Mouse (Mus musculus) lung, embryonic 16.5 days (tissue): Measurements from ENCODE around the gene Tmpo. TPM values are rescaled to one million over a fixed set of nuclear protein-coding genes. Genes with fewer than 3 reads are reported as not detected.

Experiments
- ATAC-seq: fragments of 200-750 bp; cut with Nextera tagmentation; 2 replicates; pipeline ENCODE4 v1.8.0; 2017; ENCODE audit warnings: low read depth, mild to moderate bottlenecking, moderate library complexity
- H3K27ac ChIP-seq: fragments of 300-500 bp; sonication (generic); 2 replicates; pipeline ENCODE4 v1.5.1; 2014; ENCODE audit warnings: mild to moderate bottlenecking, control low read depth, low read length
- H3K27me3 ChIP-seq: fragments of 300-500 bp; sonication (generic); 2 replicates; pipeline ENCODE4 v1.6.1; 2014; ENCODE audit warnings: low read depth, low read length, mixed read lengths; ENCODE audit not compliant: control insufficient read depth, insufficient read depth
- H3K36me3 ChIP-seq: fragments of 300-500 bp; sonication (generic); 2 replicates; pipeline ENCODE4 v1.6.1; 2014; ENCODE audit warnings: low read length; ENCODE audit not compliant: control insufficient read depth, insufficient read depth
- H3K4me1 ChIP-seq: fragments of 300-500 bp; sonication (generic); replicated peaks from 2 replicates; pipeline ENCODE4 v1.6.1; 2014; ENCODE audit warnings: low read length, mixed read lengths; ENCODE audit not compliant: control insufficient read depth, insufficient read depth
- H3K4me2 ChIP-seq: fragments of 300-500 bp; sonication (generic); 2 replicates; pipeline ENCODE4 v1.6.1; 2014; ENCODE audit warnings: low read depth, low read length, control low read depth
- H3K4me3 ChIP-seq: fragments of 300-500 bp; sonication (generic); 2 replicates; pipeline ENCODE4 v1.5.1; 2014; ENCODE audit warnings: mild to moderate bottlenecking, low read length, control low read depth
- H3K9ac ChIP-seq: fragments of 300-500 bp; sonication (generic); 2 replicates; pipeline ENCODE4 v1.6.1; 2014; ENCODE audit warnings: low read length, control low read depth
- H3K9me3 ChIP-seq: fragments of 300-500 bp; sonication (generic); 2 replicates; pipeline ENCODE4 v1.6.1; 2016; ENCODE audit warnings: low read length; ENCODE audit not compliant: control insufficient read depth
- WGBS: fragments of 180-500 bp; shearing (Covaris S2); extraction: QIAGEN DNeasy Blood & Tissue Kit; methylation state at CpG from one replicate; pipeline ENCODE4 v1.1.7; 2014; 5-methylcytosine and 5-hydroxymethylcytosine counted together
- polyA plus RNA-seq: library from polyadenylated mRNA; unstranded; fragments of >200 nt; fragmentation: Nextera tagmentation; extraction: Ambion mirVana; gene quantifications from 2 replicates; pipeline ENCODE4 v1.2.1, GENCODE M21; 2015

Tmpo gene
- polyA plus RNA-seq, 1 experiment from 2014 or later = 220 TPM

DNA sequence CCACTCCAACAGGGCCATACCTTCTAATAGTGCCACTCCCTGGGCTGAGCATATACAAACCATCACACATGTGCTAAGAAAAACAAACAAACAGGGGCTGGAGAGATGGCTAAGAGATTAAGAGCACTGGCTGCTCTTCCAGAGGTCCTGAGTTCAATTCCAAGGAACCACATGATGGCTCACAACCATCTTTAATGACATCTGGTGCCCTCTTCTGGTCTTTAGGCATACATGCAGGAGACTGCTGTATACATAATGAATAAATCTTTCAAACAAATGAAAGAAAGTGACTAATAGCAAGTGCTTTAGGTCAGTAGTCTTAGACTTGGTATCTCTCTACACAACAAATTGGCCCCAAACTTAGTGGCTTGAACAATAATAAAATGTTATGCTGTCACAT is 26.2 kb upstream of the Tmpo start:
- H3K27ac ChIP-seq = no peak overlapping the region
- no peak for ATAC-seq
- H3K4me1 ChIP-seq = no peaks in the 10 kb centered on the region
- no peak overlapping the region for H3K9ac ChIP-seq
- H3K9me3 ChIP-seq = no peaks in the 10 kb centered on the region
- H3K4me3 ChIP-seq = no peak overlapping the region
- no peak overlapping the region for H3K4me2 ChIP-seq
- no peaks in the 10 kb centered on the region for H3K27me3 ChIP-seq
- H3K36me3 ChIP-seq = no peaks in the 10 kb centered on the region

DNA sequence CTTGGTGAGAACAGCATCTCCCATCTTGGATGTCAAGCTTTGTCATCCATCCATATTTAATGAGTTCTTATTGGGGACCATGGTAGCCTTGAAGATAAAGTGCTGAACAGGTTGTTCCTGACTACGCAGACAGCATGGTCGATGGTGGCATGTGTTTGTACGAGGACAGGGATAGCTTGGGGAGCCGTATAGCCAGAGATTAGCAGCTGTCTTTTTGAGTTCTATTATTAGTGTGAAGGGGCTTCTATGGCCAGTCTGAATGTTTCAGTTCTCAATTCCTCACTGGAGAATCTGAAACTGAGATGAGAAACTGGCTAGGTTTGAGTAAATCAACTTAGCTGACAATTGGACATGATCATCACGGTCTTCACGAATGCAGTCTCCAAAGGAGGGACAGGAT is 24.5 kb upstream of the Tmpo start:
- H3K9ac ChIP-seq = no peak overlapping the region
- no peaks in the 10 kb centered on the region for H3K27me3 ChIP-seq
- no peak overlapping the region for H3K4me2 ChIP-seq
- ATAC-seq = no peak
- H3K4me3 ChIP-seq = no peak overlapping the region
- no peaks in the 10 kb centered on the region for H3K9me3 ChIP-seq
- H3K36me3 ChIP-seq = no peaks in the 10 kb centered on the region
- H3K27ac ChIP-seq = no peak overlapping the region
- 87% methylated on average over 6 of the region's 6 CpGs for WGBS
- no peaks in the 10 kb centered on the region for H3K4me1 ChIP-seq

DNA sequence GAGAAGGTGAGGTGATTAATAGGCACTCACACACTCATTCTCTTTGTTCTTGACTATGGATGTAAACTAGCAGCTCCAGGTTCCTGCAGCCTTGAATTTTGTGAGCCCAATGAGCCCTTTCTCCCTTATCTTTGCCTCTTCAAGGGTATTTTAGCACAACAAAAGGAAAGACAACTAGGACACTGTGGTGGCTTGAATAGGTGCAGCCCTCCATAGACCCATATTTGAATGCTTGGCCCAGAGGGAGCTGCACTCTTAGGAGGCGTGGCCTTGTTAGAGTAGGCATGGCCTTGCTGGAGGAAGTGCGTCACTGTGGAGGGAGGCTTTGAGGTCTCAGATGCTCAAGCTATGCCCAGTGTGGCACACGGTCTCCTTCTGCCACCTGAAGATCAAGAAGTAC is 19.5 kb upstream of the Tmpo start:
- no peaks in the 10 kb centered on the region for H3K36me3 ChIP-seq
- no peak overlapping the region for H3K4me2 ChIP-seq
- H3K4me1 ChIP-seq = no peaks in the 10 kb centered on the region
- H3K4me3 ChIP-seq = no peak overlapping the region
- WGBS = 86% methylated on average over 3 of the region's 3 CpGs
- H3K27me3 ChIP-seq = no peaks in the 10 kb centered on the region
- no peak overlapping the region for H3K9ac ChIP-seq
- peaks cover 2% of the 10 kb centered on the region; the same call in 1 of the 2 replicates for H3K9me3 ChIP-seq
- ATAC-seq = no peak
- H3K27ac ChIP-seq = no peak overlapping the region

DNA sequence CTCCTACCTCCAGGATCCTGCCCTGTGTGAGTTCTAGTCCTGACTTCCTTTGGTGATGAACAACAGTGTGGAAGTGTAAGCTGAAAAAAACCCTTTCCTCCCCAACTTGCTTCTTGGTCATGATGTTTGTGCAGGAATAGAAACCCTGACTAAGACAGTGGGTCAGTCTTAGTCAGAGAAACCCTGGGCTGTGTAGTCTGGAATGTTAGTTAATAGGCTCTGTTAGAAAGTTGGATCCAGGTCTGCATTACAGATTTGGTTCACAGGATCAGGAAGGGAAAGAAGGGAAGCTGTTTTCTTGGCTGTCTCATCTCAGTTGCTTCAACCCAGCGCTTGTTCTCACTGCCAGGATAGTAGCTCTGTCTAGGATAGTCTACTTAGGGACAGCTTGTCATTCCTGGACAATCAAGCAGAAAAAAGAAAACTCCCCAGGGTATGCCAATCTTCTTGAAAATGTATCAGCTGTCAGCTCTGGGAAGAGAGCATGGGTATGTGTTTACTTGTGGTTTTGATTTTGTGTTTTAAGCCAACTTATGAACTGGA is 18.2 kb upstream of the Tmpo start:
- whole genome bisulfite sequencing = 74% methylated on average over 1 of the region's 1 CpGs
- H3K9me3 ChIP-seq = peaks cover 2% of the 10 kb centered on the region; the same call in 1 of the 2 replicates
- no peak overlapping the region for H3K4me2 ChIP-seq
- H3K36me3 ChIP-seq = no peaks in the 10 kb centered on the region
- no peak overlapping the region for H3K4me3 ChIP-seq
- ATAC-seq = no peak
- H3K27ac ChIP-seq = no peak overlapping the region
- H3K4me1 ChIP-seq = no peaks in the 10 kb centered on the region
- H3K9ac ChIP-seq = no peak overlapping the region
- H3K27me3 ChIP-seq = no peaks in the 10 kb centered on the region

DNA sequence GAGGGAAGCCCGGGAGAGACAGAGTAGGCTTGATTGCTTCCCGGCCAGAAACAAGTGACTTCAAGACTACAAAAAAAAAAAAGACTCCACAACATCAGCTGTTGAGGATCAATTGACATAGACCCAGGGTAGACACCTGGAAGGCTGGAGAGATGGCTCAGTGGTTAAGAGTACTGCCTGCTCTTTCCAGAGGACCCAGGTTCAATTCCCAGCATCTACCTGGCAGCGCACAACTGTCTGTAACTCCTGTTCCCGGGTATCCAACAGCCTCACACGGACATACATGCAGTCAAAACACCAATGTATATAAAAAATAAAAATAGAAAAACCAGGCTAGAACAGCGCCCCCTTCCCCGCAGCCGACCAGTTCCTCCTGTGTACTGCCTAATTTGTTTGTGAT is 16.6 kb upstream of the Tmpo start:
- 88% methylated on average over 8 of the region's 8 CpGs for WGBS
- ATAC-seq = no peak

DNA sequence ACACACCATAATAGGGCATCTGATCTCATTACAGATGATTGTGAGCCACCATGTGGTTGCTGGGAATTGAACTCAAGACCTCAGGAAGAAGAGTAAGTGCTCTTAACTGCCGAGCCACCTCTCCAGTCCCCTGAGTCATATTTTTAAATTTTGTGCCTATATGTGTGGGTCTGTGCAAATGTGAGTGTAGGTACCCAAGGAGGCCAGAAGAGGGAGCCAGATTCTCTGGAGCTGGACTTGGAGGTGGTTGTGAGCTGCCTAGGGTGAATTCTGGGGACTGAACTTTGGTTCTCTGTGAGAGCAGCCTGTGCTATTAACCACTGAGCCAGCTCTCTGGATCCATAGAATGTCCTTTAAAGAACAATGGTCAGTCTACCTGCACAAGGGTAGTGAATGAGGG is 15.7 kb upstream of the Tmpo start:
- H3K9ac ChIP-seq = no peak overlapping the region
- WGBS = 90% methylated on average over 1 of the region's 1 CpGs
- no peaks in the 10 kb centered on the region for H3K27me3 ChIP-seq
- no peaks in the 10 kb centered on the region for H3K36me3 ChIP-seq
- H3K4me1 ChIP-seq = no peaks in the 10 kb centered on the region
- ATAC-seq = no peak
- no peak overlapping the region for H3K4me3 ChIP-seq
- no peak overlapping the region for H3K4me2 ChIP-seq
- peaks cover 2% of the 10 kb centered on the region; the same call in 1 of the 2 replicates for H3K9me3 ChIP-seq
- no peak overlapping the region for H3K27ac ChIP-seq

More for the DNA sequence above, 16.6 kb upstream of the Tmpo start:
- no peaks in the 10 kb centered on the region for H3K27me3 ChIP-seq
- H3K36me3 ChIP-seq = no peaks in the 10 kb centered on the region
- H3K4me1 ChIP-seq = no peaks in the 10 kb centered on the region
- H3K4me2 ChIP-seq = no peak overlapping the region
- no peak overlapping the region for H3K4me3 ChIP-seq
- no peak overlapping the region for H3K9ac ChIP-seq
- H3K9me3 ChIP-seq = peaks cover 2% of the 10 kb centered on the region; the same call in 1 of the 2 replicates
- H3K27ac ChIP-seq = no peak overlapping the region

DNA sequence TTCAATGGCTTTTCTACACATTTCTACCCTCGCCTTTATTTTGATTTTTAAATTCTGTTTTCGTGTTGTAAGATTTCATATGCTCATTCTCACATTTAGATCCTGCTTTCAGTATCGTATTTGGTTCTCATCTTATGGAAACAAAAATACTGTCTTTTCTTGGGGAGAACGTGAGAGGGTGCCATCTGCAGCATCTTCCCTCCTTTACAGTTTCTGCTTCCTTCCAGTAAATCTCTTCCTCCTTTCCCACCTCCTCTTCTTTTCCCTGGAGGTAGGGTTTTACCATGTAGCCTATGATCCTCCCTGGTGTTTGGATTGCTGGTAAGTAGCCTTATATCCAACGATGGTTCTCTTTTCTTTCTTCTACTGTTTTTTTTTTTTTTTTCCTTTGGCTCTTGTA is 14.6 kb upstream of the Tmpo start:
- no peaks in the 10 kb centered on the region for H3K36me3 ChIP-seq
- no peaks in the 10 kb centered on the region for H3K4me1 ChIP-seq
- H3K9ac ChIP-seq = no peak overlapping the region
- WGBS = 81% methylated on average over 5 of the region's 5 CpGs
- H3K27me3 ChIP-seq = no peaks in the 10 kb centered on the region
- peaks cover 2% of the 10 kb centered on the region; the same call in 1 of the 2 replicates for H3K9me3 ChIP-seq
- ATAC-seq = no peak
- H3K4me2 ChIP-seq = no peak overlapping the region
- no peak overlapping the region for H3K27ac ChIP-seq
- H3K4me3 ChIP-seq = no peak overlapping the region

DNA sequence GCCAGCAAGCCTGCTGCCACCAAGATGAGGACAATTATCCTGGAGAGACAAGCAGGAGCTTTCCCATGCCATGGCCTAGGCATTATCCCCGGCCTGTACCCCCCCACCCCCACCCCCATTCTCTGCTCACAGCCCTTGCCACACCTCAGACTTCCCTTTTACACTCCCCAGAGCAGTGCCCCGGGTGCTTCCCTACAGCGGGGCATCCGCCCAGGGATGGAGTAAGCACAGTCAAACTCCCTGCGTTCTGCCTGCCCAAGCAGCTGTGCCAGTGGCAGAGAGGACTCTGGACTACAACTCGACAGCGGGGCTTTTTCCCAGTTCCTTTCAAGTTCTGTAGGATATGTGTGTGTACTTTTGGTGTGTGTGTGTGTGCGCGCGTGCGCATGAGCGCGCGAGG is 14.0 kb upstream of the Tmpo start:
- Histone ChIP-seq H3K4me2 (no peak overlapping the region), H3K9me3 (peaks cover 2% of the 10 kb centered on the region; the same call in 1 of the 2 replicates), H3K9ac (no peak overlapping the region), H3K36me3 (no peaks in the 10 kb centered on the region), H3K4me3 (no peak overlapping the region), H3K27ac (no peak overlapping the region), H3K4me1 (no peaks in the 10 kb centered on the region), H3K27me3 (no peaks in the 10 kb centered on the region)
- no peak for ATAC-seq
- WGBS = 80% methylated on average over 14 of the region's 14 CpGs

DNA sequence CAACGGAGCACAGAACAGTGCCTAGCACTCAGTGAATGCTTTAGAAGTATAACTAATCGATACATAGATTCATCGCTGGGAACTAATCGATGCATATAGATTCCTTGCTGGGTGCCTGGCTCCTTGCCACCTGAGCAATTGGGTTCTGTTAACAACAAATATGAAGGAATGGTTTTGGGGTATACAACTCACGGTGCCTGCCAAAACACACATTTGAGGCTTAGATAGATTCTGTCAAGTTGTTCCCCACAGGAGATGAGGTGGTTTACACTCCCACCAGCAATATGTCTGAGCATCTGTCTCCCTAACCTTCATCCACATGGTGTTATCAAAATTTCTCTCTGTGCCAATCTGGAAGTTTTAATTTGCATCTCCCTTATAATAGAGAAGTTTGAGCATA is 10.7 kb upstream of the Tmpo start:
- Histone ChIP-seq H3K4me1 (peaks cover 4% of the 10 kb centered on the region; the same call in 1 of the 2 replicates), H3K27me3 (no peaks in the 10 kb centered on the region), H3K9me3 (peaks cover 1% of the 10 kb centered on the region; the same call in 1 of the 2 replicates), H3K9ac (no peak overlapping the region), H3K4me3 (no peak overlapping the region), H3K36me3 (no peaks in the 10 kb centered on the region), H3K4me2 (no peak overlapping the region), H3K27ac (no peak overlapping the region)
- no peak for ATAC-seq
- 90% methylated on average over 5 of the region's 5 CpGs for WGBS

DNA sequence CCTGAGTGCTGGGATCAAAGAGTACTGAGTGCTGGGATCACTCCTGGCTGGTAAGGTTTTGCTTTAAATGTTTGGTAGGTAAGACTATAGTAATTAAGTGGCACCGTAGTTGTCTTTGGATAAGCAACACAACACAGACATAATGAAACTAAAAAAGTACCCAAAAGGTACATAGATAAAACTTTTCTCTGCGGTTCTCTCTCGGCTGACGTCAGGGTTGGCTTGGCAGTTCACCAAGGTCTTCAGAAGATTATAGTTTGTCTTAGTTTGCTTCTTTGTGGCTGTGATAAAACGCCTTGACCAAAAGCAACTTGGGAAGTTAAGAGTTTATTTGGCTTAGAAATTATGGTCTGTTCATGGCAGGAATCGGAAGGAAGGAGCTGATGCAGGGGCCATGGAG is 8.4 kb upstream of the Tmpo start:
- no peak overlapping the region for H3K9ac ChIP-seq
- no peak overlapping the region for H3K4me2 ChIP-seq
- H3K27ac ChIP-seq = no peak overlapping the region
- ATAC-seq = no peak
- no peaks in the 10 kb centered on the region for H3K36me3 ChIP-seq
- H3K4me3 ChIP-seq = no peak overlapping the region
- peaks cover 4% of the 10 kb centered on the region; the same call in 1 of the 2 replicates for H3K4me1 ChIP-seq
- H3K27me3 ChIP-seq = no peaks in the 10 kb centered on the region
- H3K9me3 ChIP-seq = no peaks in the 10 kb centered on the region
- 83% methylated on average over 6 of the region's 6 CpGs for WGBS
